In genomic region chrX:137038502-137038901, GRCm38 (mm10) we compare ENCODE assay signal across 8 mouse cellular contexts. TPM values are rescaled to one million over a fixed set of nuclear protein-coding genes. Genes with fewer than 3 reads are reported as not detected.
A peak's percentile ranks its signal among the peaks of the same experiment; 100 is the strongest.
DNase-seq lines count a peak whose midpoint lies in the region; ATAC-seq and TF ChIP-seq lines count a peak whose summit lies in the region.

No protein-coding gene starts in this region.

- H3ac ChIP-seq in myocyte (ENCODE audit: control insufficient read depth, insufficient read length): peak overlapping the region; percentile 8

- H3K36me3 ChIP-seq in kidney, embryonic 16.5 days (ENCODE audit: insufficient read depth, low read length): no peaks in the 10 kb centered on the region
- no peaks in the 10 kb centered on the region for H3K36me3 ChIP-seq in hindbrain, postnatal 0 days (ENCODE audit: insufficient read depth, low read length)
- H3K36me3 ChIP-seq in myocyte (ENCODE audit: control insufficient read depth, insufficient read depth): no peaks in the 10 kb centered on the region

- peak overlapping the region; percentile 81; the same call in 1 of the 2 replicates for H3K27ac ChIP-seq in kidney, embryonic 16.5 days (ENCODE audit: low read length)
- peak overlapping the region; percentile 93 for H3K27ac ChIP-seq in brown adipose tissue, adult 24 weeks (replicated peaks; ENCODE audit: low read depth, low read length)
- peak overlapping the region; percentile 85; the same call in 1 of the 2 replicates for H3K27ac ChIP-seq in hindbrain, postnatal 0 days

- TF ChIP-seq POLR2A in myocyte (IDR thresholded peaks at IDR 0.05; ENCODE audit: insufficient read length, low read depth): no peak

- peak overlapping the region; percentile 52 for H3K4me2 ChIP-seq in kidney, embryonic 16.5 days (replicated peaks; ENCODE audit: low read depth, low read length)
- peak overlapping the region; percentile 65 for H3K4me2 ChIP-seq in hindbrain, postnatal 0 days (ENCODE audit: low read depth, low read length)
- peak overlapping the region; percentile 60 for H3K4me2 ChIP-seq in myocyte (ENCODE audit: low read depth)

- peak overlapping the region; percentile 73 for H3K9ac ChIP-seq in kidney, embryonic 16.5 days (replicated peaks; ENCODE audit: low read length)
- peak overlapping the region; percentile 52 for H3K9ac ChIP-seq in hindbrain, postnatal 0 days (replicated peaks; ENCODE audit: low read length)

- H3K4me1 ChIP-seq in kidney, embryonic 16.5 days (ENCODE audit: insufficient read depth, low read length): peaks cover 5% of the 10 kb centered on the region; the same call in 1 of the 2 replicates
- no peaks in the 10 kb centered on the region; the same call in 1 of the 2 replicates for H3K4me1 ChIP-seq in brown adipose tissue, adult 24 weeks (ENCODE audit: control insufficient read depth, insufficient read depth, insufficient read length, low read length)
- H3K4me1 ChIP-seq in hindbrain, postnatal 0 days (ENCODE audit: insufficient read depth, low read length): no peaks in the 10 kb centered on the region

- ATAC-seq in kidney, embryonic 16.5 days (ENCODE audit: low FRiP score, low TSS enrichment): peak; percentile 41; the same call in 1 of the 2 replicates
- peak; percentile 46 for ATAC-seq in hindbrain, postnatal 0 days

- no peaks in the 10 kb centered on the region; the same call in 1 of the 2 replicates for H3K27me3 ChIP-seq in kidney, embryonic 16.5 days (ENCODE audit: insufficient read depth, low read length)
- no peaks in the 10 kb centered on the region for H3K27me3 ChIP-seq in hindbrain, postnatal 0 days (ENCODE audit: insufficient read depth, low read length)
- H3K27me3 ChIP-seq in myocyte (ENCODE audit: control insufficient read depth, insufficient read depth, insufficient read length): no peaks in the 10 kb centered on the region

- no peaks in the 10 kb centered on the region for H3K9me3 ChIP-seq in kidney, embryonic 16.5 days (ENCODE audit: low read length)
- H3K9me3 ChIP-seq in hindbrain, postnatal 0 days (ENCODE audit: low read length): no peaks in the 10 kb centered on the region

- peaks cover 15% of the 10 kb centered on the region for H3K79me2 ChIP-seq in myocyte (ENCODE audit: control insufficient read depth, insufficient read depth)

- no peak for TF ChIP-seq CTCF in hindbrain, postnatal 0 days (IDR thresholded peaks at IDR 0.05; ENCODE audit: low read depth)

- peak overlapping the region; percentile 60 for H3K4me3 ChIP-seq in kidney, embryonic 16.5 days (ENCODE audit: low read length)
- peak overlapping the region; percentile 82 for H3K4me3 ChIP-seq in brown adipose tissue, adult 24 weeks (ENCODE audit: insufficient read depth, low read depth, low read length)
- peak overlapping the region; percentile 52 for H3K4me3 ChIP-seq in hindbrain, postnatal 0 days (ENCODE audit: low read length)
- H3K4me3 ChIP-seq in myocyte: peak overlapping the region; percentile 48

- DNase-seq in kidney, adult 11 months: no peak
- DNase-seq in hindbrain, postnatal 0 days (ENCODE audit: low spot score): no peak
- no peak for DNase-seq in spleen, postnatal 36 days (ENCODE audit: low spot score in 2 of 2)
- DNase-seq in layer of hippocampus, postnatal 25 days (ENCODE audit: extremely low spot score in 1 of 2, low spot score in 1 of 2): no peak
- DNase-seq in embryo, embryonic 9.5 days (ENCODE audit: extremely low spot score): no peak

- WGBS in kidney, embryonic 16.5 days: 43% methylated on average over 6 of the region's 7 CpGs
- WGBS in hindbrain, postnatal 0 days: 55% methylated on average over 7 of the region's 7 CpGs

TF ChIP-seq in myocyte, 11 proteins besides CTCF, POLR2A, EP300 and RAD21:
- TF ChIP-seq MAX (IDR thresholded peaks at IDR 0.05; ENCODE audit: low read depth) (no peak), TCF12 (IDR thresholded peaks at IDR 0.05; ENCODE audit: insufficient read depth, poor library complexity, severe bottlenecking) (no peak), TCF3 (IDR thresholded peaks at IDR 0.05; ENCODE audit: insufficient read length, low read depth) (no peak), USF1 (IDR thresholded peaks at IDR 0.05; ENCODE audit: low read depth) (no peak), POLR2AphosphoS2 (IDR thresholded peaks at IDR 0.05; ENCODE audit: insufficient read length, low read depth) (no peak), E2F4 (IDR thresholded peaks at IDR 0.05; ENCODE audit: insufficient read depth) (no peak), MYOG (IDR thresholded peaks at IDR 0.05; ENCODE audit: control insufficient read depth in 1 of 3, insufficient read depth in 1 of 3, insufficient read length in 2 of 3, low read depth in 2 of 3) (no peak), CEBPB (IDR thresholded peaks at IDR 0.05; ENCODE audit: insufficient read depth, poor library complexity, severe bottlenecking) (no peak), REST (IDR thresholded peaks at IDR 0.05; ENCODE audit: insufficient read depth, insufficient read length) (no peak), SRF (IDR thresholded peaks at IDR 0.05; ENCODE audit: control insufficient read depth, insufficient read length, low read depth) (no peak), MYOD1 (IDR thresholded peaks at IDR 0.05; ENCODE audit: control insufficient read depth in 1 of 3, insufficient read length in 2 of 3, low read depth in 2 of 3) (no peak)

RNA-seq across cellular contexts. Expression of gene Slc25a53, which starts 0.4 kb away (rescaled TPM):
- polyA plus RNA-seq in kidney, embryonic 16.5 days (2015; fragmentation: Nextera tagmentation; extraction: Ambion mirVana): 11.3 and 12.9 TPM in 2 replicates
- polyA plus RNA-seq in brown adipose tissue, adult 24 weeks (2012; ENCODE audit: insufficient read depth, insufficient read length, missing spikeins): 4.5 and 10.0 TPM in 2 replicates
- total RNA-seq in hindbrain, postnatal 0 days (2014; rRNA removed): 24.8 and 28.4 TPM in 2 replicates
- polyA plus RNA-seq in hindbrain, postnatal 0 days (2015; fragmentation: Nextera tagmentation; extraction: Ambion mirVana): 12.2 and 12.6 TPM in 2 replicates
- polyA plus RNA-seq in myocyte (2012; fragmentation: generic; extraction: Trizol): 1.1 TPM
- total RNA-seq in layer of hippocampus, postnatal 25 days (2021): 10 to 100 TPM; 24.3 to 33.0 TPM

RNA-seq across cellular contexts. Expression of gene Fam199x, which starts 10.9 kb away (rescaled TPM):
- polyA plus RNA-seq in kidney, embryonic 16.5 days (2015; fragmentation: Nextera tagmentation; extraction: Ambion mirVana): 11.0 and 12.8 TPM in 2 replicates
- 3.0 and 3.1 TPM in 2 replicates for polyA plus RNA-seq in brown adipose tissue, adult 24 weeks (2012; ENCODE audit: insufficient read depth, insufficient read length, missing spikeins)
- 9.8 and 10.9 TPM in 2 replicates for total RNA-seq in hindbrain, postnatal 0 days (2014; rRNA removed)
- polyA plus RNA-seq in hindbrain, postnatal 0 days (2015; fragmentation: Nextera tagmentation; extraction: Ambion mirVana): 6.4 and 6.8 TPM in 2 replicates
- polyA plus RNA-seq in myocyte (2012; fragmentation: generic; extraction: Trizol): 0.44 TPM
- total RNA-seq in layer of hippocampus, postnatal 25 days (2021): 1 to 10 TPM; 7.6 to 8.8 TPM

RNA-seq across cellular contexts. Expression of gene Zcchc18, which starts 45.5 kb away (rescaled TPM):
- 26.1 and 30.8 TPM in 2 replicates for polyA plus RNA-seq in kidney, embryonic 16.5 days (2015; fragmentation: Nextera tagmentation; extraction: Ambion mirVana)
- polyA plus RNA-seq in brown adipose tissue, adult 24 weeks (2012; ENCODE audit: insufficient read depth, insufficient read length, missing spikeins): not detected in 2 replicates
- total RNA-seq in hindbrain, postnatal 0 days (2014; rRNA removed): 151 and 166 TPM in 2 replicates
- polyA plus RNA-seq in hindbrain, postnatal 0 days (2015; fragmentation: Nextera tagmentation; extraction: Ambion mirVana): 495 and 508 TPM in 2 replicates
- polyA plus RNA-seq in myocyte (2012; fragmentation: generic; extraction: Trizol): 0.01 TPM
- total RNA-seq in layer of hippocampus, postnatal 25 days (2021): 100 to 1,000 TPM; 243 to 253 TPM

Comparison
In these comparisons a context has a peak if more than half of its experiments do, and no peak if none do; other contexts are left out.
1. RNA of gene Zcchc18, which starts 45.5 kb away (polyA plus RNA-seq): 495 to 508 TPM in hindbrain, postnatal 0 days and 26.1 to 30.8 TPM in kidney, embryonic 16.5 days; 0.01 TPM in myocyte (single experiment) and not detected in brown adipose tissue, adult 24 weeks; every median in the first group is over 10 times any median in the second.
2. Peak in every context shown above with its lines, with median percentiles within 50 percentile points of each other: H3K27ac ChIP-seq, H3K4me2 ChIP-seq and H3K4me3 ChIP-seq.